Mouse (Mus musculus) myocyte (in vitro differentiated cells): ENCODE measurements around the gene Syce1l.

Experiments
- MAX ChIP-seq: IDR thresholded peaks from one replicate; pipeline ENCODE4 v1.6.1; 2011; ENCODE audit warnings: low read depth, mild to moderate bottlenecking, control low read depth
- MYOG ChIP-seq, 3 experiments: IDR thresholded peaks; one replicate each; pipeline ENCODE4 v1.6.1; 2011; ENCODE audit warnings: control low read depth in 2 of 3, low read depth in 2 of 3, mild to moderate bottlenecking in 2 of 3; ENCODE audit not compliant: insufficient read length in 2 of 3, control insufficient read depth in 1 of 3, insufficient read depth in 1 of 3
- POLR2A ChIP-seq: IDR thresholded peaks from one replicate; pipeline ENCODE4 v1.6.1; 2011; ENCODE audit warnings: low read depth, mild to moderate bottlenecking, control low read depth, moderate library complexity; ENCODE audit not compliant: insufficient read length
- POLR2AphosphoS2 ChIP-seq: IDR thresholded peaks from one replicate; pipeline ENCODE4 v1.6.1; 2011; ENCODE audit warnings: low read depth, control low read depth; ENCODE audit not compliant: insufficient read length
- REST ChIP-seq: IDR thresholded peaks from one replicate; pipeline ENCODE4 v1.6.1; 2011; ENCODE audit warnings: mild to moderate bottlenecking, control low read depth, moderate library complexity; ENCODE audit not compliant: insufficient read depth, insufficient read length

GRCm38 (mm10) chr8:113660128-113660527, 17.1 kb downstream of the Syce1l start:
- TF ChIP-seq MYOG (IDR thresholded peaks at IDR 0.05; ENCODE audit: control insufficient read depth in 1 of 3, insufficient read depth in 1 of 3, insufficient read length in 2 of 3, low read depth in 2 of 3) (no peak), MAX (no peak), POLR2A (no peak), REST (no peak), POLR2AphosphoS2 (no peak)
